8 mouse cellular contexts compared by ENCODE assay signal in genomic region chr10:30802033-30802432, GRCm38 (mm10). TPM values are rescaled to one million over a fixed set of nuclear protein-coding genes. Genes with fewer than 3 reads are reported as not detected.
DNase-seq lines count a peak whose midpoint lies in the region; ATAC-seq and TF ChIP-seq lines count a peak whose summit lies in the region.

No protein-coding gene starts in this region.

- H3K36me3 ChIP-seq in CH12.LX (replicated peaks in 1 of 2; ENCODE audit: control insufficient read depth in 1 of 2, insufficient read depth in 1 of 2, low read length in 1 of 2) = no peaks in the 10 kb centered on the region
- H3K36me3 ChIP-seq in heart, embryonic 15.5 days = no peaks in the 10 kb centered on the region
- H3K36me3 ChIP-seq in limb, embryonic 12.5 days = no peaks in the 10 kb centered on the region
- no peaks in the 10 kb centered on the region for H3K36me3 ChIP-seq in neural tube, embryonic 13.5 days

- dilution Hi-C loops in CH12.LX (cut with MboI; ENCODE audit: extremely low pct_ligation_motif_present, extremely low pct_unique_long_range_greater_than_20kb, low sequenced_read_pairs) = no loop called here

- peak; percentile 25 for TF ChIP-seq RAD21 in CH12.LX (IDR thresholded peaks at IDR 0.05; ENCODE audit: low read depth, low read length)

- H3K79me2 ChIP-seq in CH12.LX (replicated peaks; ENCODE audit: control insufficient read depth, extremely low read depth, insufficient read depth, poor library complexity, severe bottlenecking) = 0 out of 2 replicates have a peak, but pooled peaks cover 2% of the 10 kb centered on the region

- ATAC-seq in heart, embryonic 15.5 days (replicated peaks; ENCODE audit: insufficient number of reproducible peaks, insufficient read depth, low FRiP score, low read depth) = no peak
- ATAC-seq in limb, embryonic 12.5 days (ENCODE audit: insufficient number of reproducible peaks, insufficient read depth, low FRiP score, low TSS enrichment, low read depth) = no peak
- peak; percentile 28; the same call in 1 of the 2 replicates for ATAC-seq in neural tube, embryonic 13.5 days (ENCODE audit: low read depth)

- peak in 1 of 2 experiments; percentile 47; a peak in 2 of 4 replicates for TF ChIP-seq CTCF in CH12.LX (conservative IDR thresholded peaks at IDR 0.05 in 1 of 2, IDR thresholded peaks at IDR 0.05 in 1 of 2; ENCODE audit: low read depth in 2 of 2, low read length in 2 of 2)

- intact Hi-C loops in heart, postnatal 36 days (cut with DNase I) = loop anchor here (2.0 kb wide), 1 partner anchor 83 kb away; no protein-coding TSS in a partner anchor

- TF ChIP-seq EP300 in CH12.LX (IDR thresholded peaks at IDR 0.05; ENCODE audit: low read length) = no peak

- peak overlapping the region; percentile 54 for H3K4me2 ChIP-seq in CH12.LX (ENCODE audit: insufficient read depth, low read depth, poor library complexity, severe bottlenecking)
- H3K4me2 ChIP-seq in heart, embryonic 15.5 days = peak overlapping the region; percentile 72
- H3K4me2 ChIP-seq in limb, embryonic 12.5 days = peak overlapping the region; percentile 59
- H3K4me2 ChIP-seq in neural tube, embryonic 13.5 days = peak overlapping the region; percentile 55

- peaks cover 0 to 13% of the 10 kb centered on the region in 2 experiments; a peak in 2 of 4 replicates for H3K4me1 ChIP-seq in CH12.LX (ENCODE audit: control insufficient read depth in 1 of 2, insufficient read depth in 2 of 2)
- H3K4me1 ChIP-seq in heart, embryonic 15.5 days (replicated peaks) = peaks cover 12% of the 10 kb centered on the region
- H3K4me1 ChIP-seq in limb, embryonic 12.5 days (replicated peaks) = peaks cover 5% of the 10 kb centered on the region; the same call in 1 of the 2 replicates
- peaks cover 10% of the 10 kb centered on the region for H3K4me1 ChIP-seq in neural tube, embryonic 13.5 days (replicated peaks)

- no peak overlapping the region for H3K27ac ChIP-seq in CH12.LX (ENCODE audit: insufficient read depth, low read depth)
- H3K27ac ChIP-seq in heart, embryonic 15.5 days = peak overlapping the region; percentile 95; the same call in 1 of the 2 replicates
- no peak overlapping the region for H3K27ac ChIP-seq in limb, embryonic 12.5 days
- H3K27ac ChIP-seq in neural tube, embryonic 13.5 days (replicated peaks) = peak overlapping the region; percentile 95

- peak overlapping the region; percentile 28 for H3K9ac ChIP-seq in CH12.LX (ENCODE audit: insufficient read depth, low read depth)
- H3K9ac ChIP-seq in heart, embryonic 15.5 days = peak overlapping the region; percentile 79
- H3K9ac ChIP-seq in limb, embryonic 12.5 days (replicated peaks) = peak overlapping the region; percentile 85; the same call in 1 of the 2 replicates
- H3K9ac ChIP-seq in neural tube, embryonic 13.5 days = peak overlapping the region; percentile 89

- WGBS in heart, embryonic 15.5 days = 15% methylated on average over 8 of the region's 8 CpGs
- WGBS in limb, embryonic 12.5 days = 7% methylated on average over 8 of the region's 8 CpGs
- WGBS in neural tube, embryonic 13.5 days = 9% methylated on average over 8 of the region's 8 CpGs

- peak overlapping the region; percentile 61 to 89 (median 81) for H3K4me3 ChIP-seq in CH12.LX (replicated peaks in 1 of 3; ENCODE audit: low read depth in 2 of 3, low read length in 2 of 3, poor library complexity in 1 of 3)
- H3K4me3 ChIP-seq in heart, embryonic 15.5 days = peak overlapping the region; percentile 84
- H3K4me3 ChIP-seq in limb, embryonic 12.5 days (replicated peaks) = peak overlapping the region; percentile 74
- peak overlapping the region; percentile 83 for H3K4me3 ChIP-seq in neural tube, embryonic 13.5 days

- peak; percentile 11 for DNase-seq in heart, adult 8-10 months (ENCODE audit: low spot score)
- DNase-seq in heart, postnatal 36 days = no peak
- DNase-seq in CH12.LX (ENCODE audit: extremely low read depth) = peak; percentile 46
- peak; percentile 61 for DNase-seq in cerebellum, adult 9-11 months
- DNase-seq in ovary, postnatal 36 days (ENCODE audit: low spot score) = no peak

- H3K27me3 ChIP-seq in CH12.LX (replicated peaks) = no peaks in the 10 kb centered on the region
- H3K27me3 ChIP-seq in heart, embryonic 15.5 days = no peaks in the 10 kb centered on the region
- no peaks in the 10 kb centered on the region for H3K27me3 ChIP-seq in limb, embryonic 12.5 days
- H3K27me3 ChIP-seq in neural tube, embryonic 13.5 days = no peaks in the 10 kb centered on the region

- in situ Hi-C loops in CH12.LX (cut with MboI; ENCODE audit: low pct_ligation_motif_present, low pct_unique_long_range_greater_than_20kb, low sequenced_read_pairs) = loop anchor here (5.0 kb wide), 1 partner anchor 180 kb away; no protein-coding TSS in a partner anchor

- TF ChIP-seq POLR2A in CH12.LX (IDR thresholded peaks at IDR 0.05; ENCODE audit: low read depth, low read length) = no peak

- H3K9me3 ChIP-seq in CH12.LX (replicated peaks; ENCODE audit: low read length) = no peaks in the 10 kb centered on the region
- no peaks in the 10 kb centered on the region for H3K9me3 ChIP-seq in heart, embryonic 15.5 days (replicated peaks)
- no peaks in the 10 kb centered on the region for H3K9me3 ChIP-seq in limb, embryonic 12.5 days
- no peaks in the 10 kb centered on the region for H3K9me3 ChIP-seq in neural tube, embryonic 13.5 days

TF ChIP-seq in CH12.LX, 34 proteins besides CTCF, POLR2A, EP300 and RAD21:
- TF ChIP-seq SIN3A (IDR thresholded peaks at IDR 0.05; ENCODE audit: low read length) = peak; percentile 63; the same call in 1 of the 2 replicates
- TF ChIP-seq CHD1 (IDR thresholded peaks at IDR 0.05; ENCODE audit: low read depth, low read length) = peak; percentile 53; the same call in 1 of the 2 replicates
- TF ChIP-seq USF1 (IDR thresholded peaks at IDR 0.05; ENCODE audit: low read depth, low read length) = no peak
- no peak for TF ChIP-seq MXI1 (IDR thresholded peaks at IDR 0.05; ENCODE audit: low read depth, low read length)

RNA-seq across cellular contexts. Expression of gene Ncoa7, which starts 1.1 kb away (rescaled TPM):
- total RNA-seq in heart, adult 8-10 months (2022) = 1 to 10 TPM; 2.6 to 3.6 (median 3.0) TPM
- 1 to 10 TPM; 4.1 to 4.2 TPM for total RNA-seq in heart, postnatal 36 days (2021)
- total RNA-seq in CH12.LX (2012; rRNA removed) (3.4 and 4.7 TPM in 2 replicates), CH12.LX (2014; rRNA removed) (7.0 and 7.3 TPM in 2 replicates)
- polyA plus RNA-seq in CH12.LX (2012; ENCODE audit: insufficient read length, low read depth) = 9.2 and 10.4 TPM in 2 replicates
- 7.6 and 7.7 TPM in 2 replicates for polyA plus RNA-seq in heart, embryonic 15.5 days (2015; fragmentation: Nextera tagmentation; extraction: Ambion mirVana)
- 10.1 and 11.3 TPM in 2 replicates for polyA plus RNA-seq in limb, embryonic 12.5 days (2016; fragmentation: Nextera tagmentation; extraction: Ambion mirVana)
- polyA plus RNA-seq in neural tube, embryonic 13.5 days (2015; fragmentation: Nextera tagmentation; extraction: Ambion mirVana) = 16.1 and 18.4 TPM in 2 replicates

RNA-seq across cellular contexts. Expression of gene Hey2, which starts 40.6 kb away (rescaled TPM):
- total RNA-seq in heart, adult 8-10 months (2022) = 1 to 10 TPM; 3.9 to 6.8 (median 5.3) TPM
- total RNA-seq in heart, postnatal 36 days (2021) = 1 to 10 TPM; 6.2 to 6.7 TPM
- not detected in 2 replicates for total RNA-seq in CH12.LX (2012; rRNA removed)
- total RNA-seq in CH12.LX (2014; rRNA removed) = 0.11 and 0.13 TPM in 2 replicates
- not detected in 2 replicates for polyA plus RNA-seq in CH12.LX (2012; ENCODE audit: insufficient read length, low read depth)
- 39.9 and 50.1 TPM in 2 replicates for polyA plus RNA-seq in heart, embryonic 15.5 days (2015; fragmentation: Nextera tagmentation; extraction: Ambion mirVana)
- 2.2 TPM in 2 replicates for polyA plus RNA-seq in limb, embryonic 12.5 days (2016; fragmentation: Nextera tagmentation; extraction: Ambion mirVana)
- polyA plus RNA-seq in neural tube, embryonic 13.5 days (2015; fragmentation: Nextera tagmentation; extraction: Ambion mirVana) = 15.1 and 15.7 TPM in 2 replicates

Comparison
In these comparisons a context has a peak if more than half of its experiments do, and no peak if none do; other contexts are left out.
1. DNase-seq: peak in heart, adult 8-10 months (single experiment), CH12.LX (single experiment) and cerebellum, adult 9-11 months (single experiment); none in heart, postnatal 36 days (0 of 2) and ovary, postnatal 36 days (single experiment).
2. H3K27ac ChIP-seq: peak in heart, embryonic 15.5 days (single experiment) and neural tube, embryonic 13.5 days (single experiment); none in CH12.LX (single experiment) and limb, embryonic 12.5 days (single experiment).
3. H3K9ac ChIP-seq: peak in every context shown above with its lines; median percentile 89 in neural tube, embryonic 13.5 days; 85 in limb, embryonic 12.5 days; 79 in heart, embryonic 15.5 days; 28 in CH12.LX.
4. Peak in every context shown above with its lines, with median percentiles within 50 percentile points of each other: H3K4me2 ChIP-seq and H3K4me3 ChIP-seq.